Mouse (Mus musculus) ES-Bruce4 (cell line): Measurements from ENCODE around the gene Dguok.

ENCODE experiments used
- CTCF ChIP-seq: IDR thresholded peaks from one replicate; pipeline ENCODE4 v1.8.1; 2011; ENCODE audit warnings: low read depth, low read length
- POLR2A ChIP-seq: IDR thresholded peaks from one replicate; pipeline ENCODE4 v1.8.1; 2011; ENCODE audit warnings: low read length; ENCODE audit not compliant: insufficient read depth

GRCm38 (mm10) chr6:83518637-83519036, 11.9 kb upstream of the Dguok start:
- TF ChIP-seq POLR2A (no peak), CTCF (no peak)
